Mouse (Mus musculus) erythroblast, embryonic 14.5 days (primary cell): Measurements from ENCODE around the gene Psmc3. TPM values are rescaled to one million over a fixed set of nuclear protein-coding genes. Genes with fewer than 3 reads are reported as not detected.

ENCODE experiments used
- H3K27me3 ChIP-seq: 2 replicates; pipeline ENCODE4 v1.6.1; 2012; ENCODE audit warnings: inconsistent platforms; ENCODE audit not compliant: control insufficient read depth
- H3K36me3 ChIP-seq: 2 replicates; pipeline ENCODE4 v1.6.1; 2012; ENCODE audit warnings: mild to moderate bottlenecking, inconsistent platforms; ENCODE audit not compliant: control insufficient read depth
- H3K4me1 ChIP-seq: 2 replicates; pipeline ENCODE4 v1.6.1; 2012; ENCODE audit warnings: inconsistent platforms; ENCODE audit not compliant: control insufficient read depth
- H3K4me3 ChIP-seq: replicated peaks from 2 replicates; pipeline ENCODE3; 2012; ENCODE audit warnings: moderate library complexity, mild to moderate bottlenecking, inconsistent platforms
- H3K9me3 ChIP-seq: 2 replicates; pipeline ENCODE4 v1.6.1; 2012; ENCODE audit warnings: low read length, inconsistent platforms, mixed read lengths; ENCODE audit not compliant: control insufficient read depth
- GATA1 ChIP-seq: IDR thresholded peaks from 2 replicates; pipeline ENCODE4 v1.6.1; 2012; ENCODE audit warnings: low read length, inconsistent platforms, mixed read lengths
- TAL1 ChIP-seq: IDR thresholded peaks from 3 replicates; pipeline ENCODE4 v1.6.1; 2012; ENCODE audit warnings: low read length, inconsistent platforms, mixed read lengths
- polyA plus RNA-seq: library from polyadenylated mRNA; stranded (reverse); fragments of >175 nt; gene quantifications from 2 replicates; pipeline ENCODE4 v1.2.3, GENCODE M21; 2012

The Psmc3 gene
- polyA plus RNA-seq, 1 experiment: 22.2 TPM

DNA sequence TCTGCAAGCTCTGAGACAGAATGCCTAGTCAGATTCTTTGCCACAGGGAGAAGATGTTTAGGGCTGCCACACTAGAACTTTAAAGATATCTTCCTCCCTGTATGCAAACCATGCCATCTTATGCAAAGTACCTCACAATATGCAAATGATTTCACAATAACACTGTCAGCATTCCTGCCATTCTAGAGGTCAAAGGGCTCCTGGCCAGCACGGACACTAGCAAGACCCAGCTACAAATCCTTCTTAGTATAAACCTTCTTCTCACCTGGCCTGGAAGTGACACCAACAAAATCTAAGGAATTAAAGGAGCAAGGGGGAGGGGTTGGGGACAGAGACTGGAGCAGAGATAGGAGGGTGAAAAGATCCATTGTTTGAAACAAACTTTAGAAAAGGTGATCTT is 18.3 kb downstream of the Psmc3 start:
- no peak overlapping the region for H3K4me3 ChIP-seq
- H3K4me1 ChIP-seq: peaks cover 31% of the 10 kb centered on the region
- peaks cover 6% of the 10 kb centered on the region for H3K36me3 ChIP-seq
- no peaks in the 10 kb centered on the region for H3K9me3 ChIP-seq
- peaks cover under 1% of the 10 kb centered on the region for H3K27me3 ChIP-seq
- TF ChIP-seq GATA1 (no peak), TAL1 (no peak)

DNA sequence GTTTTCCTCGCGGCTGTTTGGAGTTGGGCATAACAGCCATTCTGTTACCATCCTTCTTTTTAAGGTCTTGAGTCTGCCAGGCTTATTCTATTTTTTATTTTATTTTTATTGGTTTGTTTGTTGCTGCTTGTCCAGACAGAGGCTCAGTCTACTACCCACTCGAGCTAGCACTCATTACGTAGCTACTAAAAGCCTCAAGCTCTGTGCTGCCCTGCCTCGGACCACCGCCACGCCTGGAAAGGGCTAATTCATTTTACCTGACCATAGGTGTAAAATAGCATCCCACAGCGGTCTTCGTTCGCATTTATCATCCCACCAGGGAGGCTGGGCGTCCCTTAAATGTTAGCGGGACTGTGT is 24.1 kb downstream of the Psmc3 start:
- no peaks in the 10 kb centered on the region for H3K36me3 ChIP-seq
- H3K9me3 ChIP-seq: no peaks in the 10 kb centered on the region
- H3K4me1 ChIP-seq: peaks cover 14% of the 10 kb centered on the region
- no peak overlapping the region for H3K4me3 ChIP-seq
- TF ChIP-seq TAL1 (no peak), GATA1 (no peak)
- peaks cover 21% of the 10 kb centered on the region for H3K27me3 ChIP-seq

DNA sequence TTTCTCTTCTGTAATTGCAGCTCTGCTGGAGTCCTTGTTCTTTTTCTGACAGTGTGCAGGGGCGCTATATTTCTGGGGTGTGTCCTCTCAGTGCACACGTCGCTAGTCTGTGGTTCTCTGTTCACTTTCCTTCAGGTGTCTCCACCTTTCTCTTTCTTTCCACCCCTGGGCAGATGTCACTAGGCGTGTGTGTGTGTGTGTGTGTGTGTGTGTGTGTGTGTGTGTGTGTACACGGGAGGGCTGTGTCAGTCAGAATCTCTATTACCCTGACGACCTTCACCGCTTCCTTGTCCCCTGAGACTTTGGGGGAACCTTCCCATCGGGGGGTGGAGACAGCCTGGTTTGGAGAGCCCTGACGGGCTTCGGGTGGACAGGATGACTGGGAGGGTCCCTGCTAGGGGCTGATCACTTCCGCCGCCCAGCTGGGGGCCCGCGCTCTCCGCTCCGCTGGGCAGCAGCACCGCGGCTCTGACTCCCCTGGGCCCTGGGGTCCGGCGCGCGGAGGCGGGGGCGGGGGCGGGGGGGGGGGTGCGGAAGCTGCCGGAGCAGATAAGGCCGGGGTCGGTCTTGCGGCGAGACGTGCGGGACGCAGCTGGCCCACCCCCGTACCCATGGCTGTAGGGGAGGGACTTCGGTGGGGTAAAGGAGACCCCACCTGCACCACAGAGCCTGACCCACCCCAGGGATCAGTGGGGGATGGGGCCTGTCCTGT is 24.7 kb downstream of the Psmc3 start:
- H3K4me3 ChIP-seq: peak overlapping the region; percentile 48
- H3K9me3 ChIP-seq: no peaks in the 10 kb centered on the region
- H3K36me3 ChIP-seq: no peaks in the 10 kb centered on the region
- H3K27me3 ChIP-seq: peaks cover 21% of the 10 kb centered on the region
- TF ChIP-seq GATA1 (no peak), TAL1 (no peak)
- H3K4me1 ChIP-seq: peaks cover 16% of the 10 kb centered on the region

DNA sequence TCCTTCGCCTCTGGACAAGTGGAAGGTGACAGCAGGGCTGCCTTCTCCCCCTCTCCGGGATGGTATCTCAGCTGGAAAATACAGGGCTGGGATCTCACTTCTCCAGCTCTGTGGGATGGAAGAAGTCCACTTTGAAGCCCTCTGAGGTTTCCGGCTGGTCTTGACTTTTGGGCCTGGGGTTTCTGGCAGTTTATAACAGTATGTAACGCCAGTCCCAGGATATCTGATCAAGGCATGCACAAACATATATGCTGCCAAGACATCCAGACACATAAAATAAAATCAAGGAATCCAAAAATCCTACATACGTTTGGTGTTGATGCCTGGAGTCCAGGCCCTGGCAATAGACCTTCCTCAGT is 25.2 kb downstream of the Psmc3 start:
- Histone ChIP-seq H3K27me3 (peaks cover 21% of the 10 kb centered on the region), H3K4me1 (peaks cover 16% of the 10 kb centered on the region), H3K36me3 (no peaks in the 10 kb centered on the region), H3K9me3 (no peaks in the 10 kb centered on the region), H3K4me3 (peak overlapping the region; percentile 48)
- TF ChIP-seq GATA1 (no peak), TAL1 (no peak)

DNA sequence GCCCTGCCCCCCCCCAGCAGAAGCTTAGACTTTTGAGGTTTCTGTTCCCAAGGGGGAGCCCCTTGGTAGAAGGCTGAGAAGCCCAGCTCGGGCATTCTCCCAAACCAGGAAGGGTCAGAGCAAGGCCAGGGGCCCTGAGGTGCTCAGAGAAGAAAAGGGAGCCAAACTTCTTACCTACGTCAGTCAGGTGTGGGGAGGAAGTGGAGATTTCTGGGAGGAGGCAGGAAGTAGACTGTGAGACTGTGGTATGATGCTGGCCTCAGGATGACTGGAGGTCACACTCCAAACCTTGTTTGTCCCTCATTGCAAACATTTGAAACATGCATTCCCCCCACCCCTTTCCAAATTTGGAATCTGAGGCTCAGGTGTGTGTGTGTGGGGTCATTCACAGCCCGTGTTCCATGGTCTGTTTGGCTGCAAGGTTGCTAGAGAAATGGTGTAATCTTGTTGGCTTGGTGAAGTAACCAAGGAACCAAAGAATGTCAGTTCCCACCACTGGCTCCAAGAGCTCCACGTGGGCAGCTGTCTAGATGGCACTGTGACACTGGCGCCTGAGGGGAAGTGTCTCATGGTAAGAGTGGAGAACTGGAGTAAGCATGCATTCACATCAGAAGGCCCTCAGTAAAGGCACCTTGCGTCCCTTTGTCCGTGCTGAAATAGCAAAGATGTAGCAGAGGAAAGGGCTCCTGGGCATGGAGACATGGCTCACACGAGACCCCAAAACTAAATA is 27.1 kb downstream of the Psmc3 start:
- Histone ChIP-seq H3K4me1 (peaks cover 16% of the 10 kb centered on the region), H3K36me3 (no peaks in the 10 kb centered on the region), H3K9me3 (no peaks in the 10 kb centered on the region), H3K4me3 (no peak overlapping the region), H3K27me3 (peaks cover 21% of the 10 kb centered on the region)
- TF ChIP-seq TAL1 (no peak), GATA1 (no peak)

DNA sequence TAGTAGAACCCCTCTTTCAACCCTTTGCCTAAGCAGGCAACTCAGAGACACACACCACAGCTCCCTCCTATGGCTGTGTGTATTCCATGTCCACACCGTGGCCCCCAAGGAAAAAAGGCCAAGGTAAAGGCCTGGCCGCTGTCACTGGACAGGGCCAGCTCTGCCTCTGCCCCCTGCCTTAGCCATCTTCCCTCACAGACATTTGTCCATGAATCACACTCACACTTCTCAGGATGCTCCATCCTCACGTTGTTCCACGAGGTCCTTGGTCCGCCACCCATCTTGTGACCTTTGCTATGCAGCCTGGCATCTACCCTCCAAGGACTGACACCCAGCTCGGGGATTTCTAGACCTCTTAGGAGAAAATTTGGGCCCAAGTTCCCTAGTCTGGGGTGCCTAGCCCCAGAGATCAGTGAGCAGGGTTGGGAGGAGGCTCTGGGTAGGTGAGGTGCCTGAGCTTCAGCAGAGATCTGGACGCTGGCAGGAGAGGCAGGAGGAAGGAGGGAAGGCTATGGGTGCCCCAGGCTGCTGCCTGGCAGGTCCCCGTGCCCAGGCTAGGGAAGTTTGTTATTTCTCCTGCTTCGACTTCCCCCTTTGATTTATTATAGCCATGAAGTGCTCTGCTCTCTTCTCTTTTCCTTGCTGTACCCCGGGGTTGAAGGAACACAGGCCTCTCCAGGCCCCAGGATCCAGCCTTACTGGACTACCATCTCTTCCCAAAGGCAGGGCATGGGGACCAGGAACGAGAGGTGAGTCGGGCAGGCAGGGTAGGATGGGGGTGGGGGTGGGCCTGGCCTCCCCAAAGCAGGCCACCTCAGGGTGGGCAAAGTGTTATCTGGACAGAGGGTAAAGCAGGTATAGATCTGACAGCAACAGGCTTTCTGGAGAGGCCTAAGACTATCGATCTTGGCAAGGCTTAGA is 28.2 kb downstream of the Psmc3 start, which contains the start of gene Spi1:
TSS of gene Spi1 (plus strand) at position 616 of the 921 bp plus-strand sequence.
- Histone ChIP-seq H3K9me3 (no peaks in the 10 kb centered on the region), H3K4me3 (no peak within 1 kb of the TSS), H3K36me3 (no peaks in the 10 kb centered on the region), H3K27me3 (peaks cover 21% of the 10 kb centered on the region), H3K4me1 (peaks cover 16% of the 10 kb centered on the region)
- TF ChIP-seq GATA1: no peak
- TF ChIP-seq TAL1: no peak

DNA sequence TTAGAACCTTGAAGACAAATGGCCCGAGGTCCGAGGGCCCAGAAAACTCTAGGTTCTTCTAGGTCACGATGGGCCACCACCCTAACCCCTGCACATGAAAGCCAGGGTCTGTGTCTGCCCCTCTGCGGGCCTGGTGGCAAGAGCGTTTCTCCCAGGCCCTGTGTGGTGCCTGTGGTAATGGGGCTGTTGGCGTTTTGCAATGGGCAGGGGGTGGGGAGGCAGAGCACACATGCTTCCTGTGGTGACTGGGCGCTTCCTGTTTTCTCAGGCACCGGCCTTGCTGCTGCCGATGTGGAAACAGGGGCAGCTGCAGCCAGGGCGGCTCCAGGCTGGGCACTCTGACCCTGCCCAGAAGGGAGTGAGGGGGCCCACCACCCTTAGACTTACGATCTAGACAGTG is 29.0 kb downstream of the Psmc3 start:
- no peak overlapping the region for H3K4me3 ChIP-seq
- H3K27me3 ChIP-seq: peaks cover 14% of the 10 kb centered on the region
- TF ChIP-seq GATA1: no peak
- TF ChIP-seq TAL1: no peak
- H3K36me3 ChIP-seq: no peaks in the 10 kb centered on the region
- no peaks in the 10 kb centered on the region for H3K9me3 ChIP-seq
- peaks cover 16% of the 10 kb centered on the region for H3K4me1 ChIP-seq

DNA sequence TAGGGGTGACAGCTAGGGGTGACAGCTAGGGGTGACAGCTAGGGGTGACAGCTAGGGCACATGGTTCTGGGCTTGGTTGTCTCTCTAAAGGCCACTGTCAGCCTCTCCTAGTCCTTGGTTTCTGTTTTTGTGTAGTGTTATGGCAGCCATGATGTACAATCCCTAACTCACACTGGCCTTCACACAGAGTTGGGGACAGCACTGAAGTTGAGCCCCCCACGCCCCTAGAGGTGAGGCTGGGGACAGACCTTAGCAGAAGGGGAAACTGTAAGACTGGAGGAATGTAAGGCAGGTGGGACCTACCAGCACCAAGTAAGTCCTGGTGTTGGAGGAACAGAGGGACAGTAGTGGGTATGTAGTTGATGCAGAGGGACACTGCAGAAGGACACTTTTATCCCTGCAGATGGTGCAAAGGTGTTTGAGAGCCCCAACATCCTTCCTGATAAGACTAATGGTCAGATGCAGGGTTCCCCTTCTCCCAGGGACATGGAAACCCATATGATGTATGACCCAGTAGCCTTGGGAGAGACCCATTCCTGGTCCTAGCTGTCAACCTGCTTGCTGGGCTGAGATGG is 29.6 kb downstream of the Psmc3 start:
- H3K36me3 ChIP-seq: no peaks in the 10 kb centered on the region
- H3K4me1 ChIP-seq: peaks cover 15% of the 10 kb centered on the region
- H3K9me3 ChIP-seq: no peaks in the 10 kb centered on the region
- TF ChIP-seq GATA1 (no peak), TAL1 (no peak)
- no peak overlapping the region for H3K4me3 ChIP-seq
- H3K27me3 ChIP-seq: peaks cover 8% of the 10 kb centered on the region
